Mouse (Mus musculus): Measurements from ENCODE around the gene Hapln2.
A peak's percentile ranks its signal among the peaks of the same experiment; 100 is the strongest.

Gene Hapln2

DNA sequence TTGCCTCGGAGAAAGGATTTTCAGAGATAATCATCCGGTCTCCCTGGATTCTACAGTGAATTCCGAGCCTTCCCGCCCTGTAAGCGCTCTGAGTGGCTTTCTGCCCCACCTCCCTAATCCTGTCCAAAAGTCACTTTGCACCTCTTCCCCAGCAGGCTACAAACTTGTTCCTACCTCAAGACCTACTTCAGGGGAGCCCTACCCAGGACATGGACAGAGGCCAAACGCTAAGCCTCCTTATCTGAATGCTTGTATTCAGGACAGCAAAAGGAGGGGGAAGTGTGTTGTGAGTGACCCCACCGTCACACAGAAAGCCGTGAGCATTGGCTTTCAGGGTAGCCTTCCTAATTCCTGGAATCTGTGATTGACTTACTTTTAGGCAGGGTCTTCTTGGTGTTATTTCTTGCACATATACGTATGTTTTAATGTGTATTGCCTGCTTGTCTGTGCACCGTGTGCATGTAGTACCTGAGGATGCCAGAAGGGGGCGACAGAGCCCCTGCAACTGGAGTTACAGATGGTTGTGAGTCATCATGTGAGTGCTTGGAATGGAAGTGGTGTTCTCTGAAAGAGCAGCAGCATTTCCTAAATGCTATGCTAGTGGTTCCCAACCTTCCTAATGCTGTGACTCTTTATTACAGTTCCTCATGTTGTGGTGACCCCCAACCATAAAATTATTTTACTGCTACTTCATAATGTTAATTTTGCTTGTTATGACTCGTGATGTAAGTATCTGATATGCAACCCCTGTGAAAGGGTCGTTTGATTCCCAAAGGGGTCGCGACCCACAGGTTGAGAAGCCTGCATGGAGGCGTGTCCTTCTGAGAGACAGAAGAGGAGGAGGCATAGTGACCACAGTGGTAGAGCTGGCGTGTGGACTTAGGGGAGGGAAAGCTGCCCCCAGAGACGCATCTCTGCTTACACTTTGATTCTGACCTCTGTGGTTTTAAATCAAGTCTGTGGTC lies 21.3 kb downstream of the Hapln2 start:
- DNase-seq (ENCODE audit: low read depth, low spot score) = no peak

DNA sequence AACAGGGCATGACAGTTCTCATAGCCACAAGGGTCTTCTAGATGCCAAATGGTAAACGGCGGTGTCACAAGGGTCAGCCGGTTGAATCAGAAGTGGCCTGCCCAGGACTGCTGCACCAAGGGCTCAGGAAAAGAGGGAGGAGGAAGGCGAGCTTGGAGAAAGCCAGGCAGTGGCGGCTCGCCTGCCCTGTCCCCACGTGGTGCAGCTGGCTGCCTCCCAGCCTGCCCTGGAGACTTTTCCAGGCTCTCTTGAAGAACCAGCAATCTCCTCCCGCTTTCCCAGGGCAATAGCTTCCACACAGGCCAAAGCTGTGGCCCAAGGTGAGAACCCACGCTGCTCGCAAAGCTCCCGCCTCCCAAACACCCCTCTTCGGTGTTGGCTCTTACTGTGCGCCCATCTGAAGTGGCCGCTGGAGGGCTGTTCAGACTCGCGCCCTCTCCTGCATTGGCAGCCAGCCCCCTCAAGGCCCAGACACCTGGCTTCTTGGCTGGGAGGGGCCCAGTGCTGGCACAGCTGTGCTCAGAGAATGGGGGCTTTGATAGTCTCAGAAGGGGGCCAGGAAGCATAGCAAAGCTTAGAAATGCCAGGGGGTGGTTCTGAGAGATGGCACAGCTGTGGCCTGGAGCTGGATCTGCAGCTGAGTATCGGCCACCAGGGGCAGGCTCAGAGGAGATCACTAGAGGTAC lies 24.9 kb downstream of the Hapln2 start:
- DNase-seq (ENCODE audit: low read depth, low spot score) = no peak

DNA sequence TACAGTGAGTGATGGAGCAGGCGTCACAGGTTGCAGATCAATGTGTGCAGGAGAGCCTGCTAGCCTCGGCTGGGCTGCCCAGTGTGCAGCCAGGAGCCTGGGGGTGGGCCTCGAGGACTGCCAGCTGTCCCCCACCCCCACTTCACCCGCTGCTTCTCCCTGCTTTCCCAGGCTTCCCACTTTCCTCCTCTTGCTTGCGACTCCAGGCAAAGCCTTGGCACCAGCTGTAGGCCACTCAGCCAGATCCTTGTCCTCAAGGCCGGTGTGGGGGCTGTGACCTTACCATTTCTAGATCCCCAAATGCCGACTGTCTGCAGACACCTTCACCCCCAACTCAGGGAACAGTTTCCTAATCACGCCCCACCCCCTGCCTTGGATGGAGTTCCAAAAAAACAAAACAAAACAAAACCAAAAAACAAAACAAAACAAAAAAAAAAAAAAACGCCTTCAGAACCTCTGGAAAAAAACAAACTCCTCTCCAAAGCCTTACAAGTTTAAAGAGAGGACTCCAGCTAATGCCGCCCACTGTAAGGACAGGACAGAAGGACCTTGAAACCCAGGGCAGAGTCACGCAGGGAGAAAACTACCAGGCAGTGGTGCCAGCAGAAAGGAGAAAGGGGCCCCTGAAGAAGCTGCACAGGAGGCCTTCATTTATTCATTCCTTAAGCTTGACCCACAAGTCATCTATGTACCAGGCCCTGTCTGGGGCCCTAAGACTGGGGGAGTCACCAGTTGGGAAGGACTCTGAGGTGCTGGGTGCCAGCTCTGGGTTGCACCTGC lies 26.4 kb downstream of the Hapln2 start:
- DNase-seq (ENCODE audit: low read depth, low spot score) = no peak

DNA sequence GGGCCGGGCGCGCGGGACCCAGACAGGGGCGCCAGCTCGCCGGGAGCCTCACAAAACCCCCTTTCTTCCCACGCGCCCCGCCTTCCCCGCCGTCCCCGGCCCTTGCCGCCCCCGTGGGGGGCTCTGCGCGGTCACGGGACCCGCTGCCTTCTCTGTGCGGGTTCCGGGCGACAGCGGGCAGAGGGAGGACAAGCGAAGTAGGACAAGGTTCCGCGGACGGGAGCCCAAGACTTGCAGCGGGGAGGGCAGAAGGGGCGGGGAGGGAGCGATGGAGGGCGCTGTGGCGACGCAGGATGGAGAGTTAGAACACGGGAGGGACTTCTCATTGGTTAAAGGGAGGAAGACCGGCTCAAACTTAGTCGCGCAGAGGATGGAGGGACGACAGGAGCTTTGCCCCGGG lies 27.2 kb downstream of the Hapln2 start, which contains the start of gene Bcan:
TSS of gene Bcan (minus strand) at position 50 of the 400 bp plus-strand sequence.
- no peak for DNase-seq (ENCODE audit: low read depth, low spot score)

DNA sequence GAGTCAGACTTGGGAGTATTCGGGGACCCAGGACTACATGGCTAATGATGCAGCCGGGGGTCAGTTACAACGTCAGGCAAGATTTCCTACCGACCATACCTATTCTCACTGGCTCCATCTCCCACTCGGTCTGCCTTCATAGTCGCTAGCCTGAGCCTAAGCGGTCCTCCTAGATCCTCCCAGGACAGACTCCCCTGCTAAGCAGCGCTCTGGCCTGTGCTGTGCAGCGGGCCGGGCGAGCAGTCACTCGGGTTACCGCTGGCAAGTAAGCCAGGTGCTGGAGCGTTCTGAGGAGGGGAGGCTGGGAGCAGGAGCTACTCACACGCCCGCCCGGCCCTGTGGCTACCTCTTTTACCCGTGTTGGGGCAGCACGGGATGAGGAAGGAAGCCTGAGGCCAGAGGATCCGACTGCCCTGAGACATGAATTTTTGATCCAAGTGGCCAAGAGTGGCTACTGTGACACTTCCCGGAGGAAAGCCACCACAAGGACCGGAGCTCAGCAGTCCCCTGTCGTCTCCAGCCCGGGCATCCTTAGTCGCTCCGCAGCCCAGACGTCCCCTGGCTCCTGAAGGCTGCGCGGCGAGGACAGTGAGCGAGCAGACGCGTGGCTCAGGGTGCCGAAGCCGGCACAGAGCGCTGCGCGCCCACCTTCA lies 28.0 kb downstream of the Hapln2 start:
- no peak for DNase-seq (ENCODE audit: low read depth, low spot score)

DNA sequence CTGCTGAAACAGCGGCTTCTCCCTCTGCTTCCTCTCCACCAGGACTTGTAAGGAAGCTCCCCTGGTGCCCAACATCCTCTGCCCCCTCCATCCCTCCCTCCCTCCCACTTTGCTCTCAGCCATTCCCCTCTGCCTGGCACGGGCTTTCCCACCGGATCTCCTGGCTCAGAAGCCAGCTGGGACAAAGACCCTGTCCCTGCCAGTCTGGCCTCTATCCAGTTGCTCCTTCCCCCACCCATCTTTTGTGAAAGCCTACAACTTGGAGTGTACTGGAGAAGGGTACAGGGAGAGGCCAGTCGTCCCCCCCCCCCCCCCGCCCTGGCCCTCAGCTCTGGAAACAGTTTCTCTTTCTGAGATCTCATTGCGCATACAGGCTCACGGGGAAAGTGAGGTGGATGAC lies 28.6 kb downstream of the Hapln2 start:
- no peak for DNase-seq (ENCODE audit: low read depth, low spot score)

DNA sequence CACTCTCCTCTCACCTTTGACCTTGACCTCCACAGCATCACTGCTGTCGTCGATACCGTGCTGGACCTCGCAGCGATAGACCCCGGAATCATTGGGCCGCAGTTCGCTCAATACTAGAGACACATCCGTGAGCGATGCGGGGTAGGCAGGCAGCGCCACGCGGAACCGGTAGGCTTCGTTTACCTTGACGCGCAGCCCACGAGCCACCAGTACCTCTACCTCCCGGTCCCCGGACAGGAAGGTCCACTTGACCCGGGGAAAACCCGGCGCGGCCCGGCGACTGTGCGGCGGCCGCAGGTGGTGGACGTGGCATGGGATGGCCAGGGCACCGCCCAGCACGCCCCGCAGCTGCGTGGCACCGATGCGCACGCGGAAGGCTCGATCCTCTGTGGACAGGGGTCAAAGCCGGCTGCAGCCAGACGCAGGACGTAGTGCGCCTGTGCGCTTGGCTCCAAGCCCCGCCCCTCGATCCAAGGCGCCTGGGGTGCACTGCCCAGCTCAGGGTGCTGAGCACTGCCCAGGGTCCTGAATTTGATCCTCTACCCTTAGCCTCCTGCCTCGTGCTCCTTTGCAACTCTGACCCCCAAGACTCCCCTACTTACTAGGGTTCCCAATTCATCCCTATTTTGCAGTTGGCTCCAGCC lies 30.3 kb downstream of the Hapln2 start:
- no peak for DNase-seq (ENCODE audit: low read depth, low spot score)

DNA sequence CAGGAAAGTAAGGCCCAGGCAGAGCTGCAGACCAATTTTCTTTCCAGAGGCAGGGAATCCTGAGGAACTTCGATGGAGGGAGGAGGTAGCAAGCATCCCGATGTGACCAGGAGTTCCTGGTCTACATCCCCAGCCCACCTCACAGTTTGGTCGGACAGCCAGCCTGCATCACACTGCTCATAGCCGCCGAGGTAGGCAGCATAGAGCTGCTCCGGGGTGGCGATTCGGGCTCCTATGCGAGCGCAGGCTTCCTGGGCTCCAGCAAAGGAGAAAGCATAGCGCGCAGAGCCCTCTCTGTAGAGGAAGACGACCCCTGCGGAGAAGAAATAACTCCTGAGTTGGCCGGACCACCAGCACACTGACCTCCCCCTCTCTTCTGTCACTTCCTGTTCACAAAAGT lies 31.0 kb downstream of the Hapln2 start:
- DNase-seq (ENCODE audit: low read depth, low spot score) = no peak

DNA sequence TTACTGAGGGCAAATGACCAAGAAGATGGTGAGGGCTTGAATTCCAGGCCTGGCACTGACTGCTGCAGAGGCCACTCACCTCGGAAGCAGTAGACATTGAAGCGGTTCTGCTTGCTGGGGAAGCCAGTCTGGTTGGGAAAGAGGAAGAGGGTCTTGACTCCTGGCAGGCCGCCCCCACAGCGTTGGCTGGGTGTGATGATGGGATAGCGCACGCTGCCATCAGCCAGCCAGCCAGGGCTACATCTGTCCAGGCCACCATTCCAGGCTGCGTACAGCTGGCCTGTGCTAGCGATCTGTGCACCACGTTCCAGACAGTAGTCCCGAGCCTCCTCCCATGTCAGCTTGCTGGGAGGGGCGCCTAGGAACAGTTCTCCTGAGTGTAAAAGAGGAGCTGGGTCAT lies 32.1 kb downstream of the Hapln2 start:
- no peak for DNase-seq (ENCODE audit: low read depth, low spot score)

DNA sequence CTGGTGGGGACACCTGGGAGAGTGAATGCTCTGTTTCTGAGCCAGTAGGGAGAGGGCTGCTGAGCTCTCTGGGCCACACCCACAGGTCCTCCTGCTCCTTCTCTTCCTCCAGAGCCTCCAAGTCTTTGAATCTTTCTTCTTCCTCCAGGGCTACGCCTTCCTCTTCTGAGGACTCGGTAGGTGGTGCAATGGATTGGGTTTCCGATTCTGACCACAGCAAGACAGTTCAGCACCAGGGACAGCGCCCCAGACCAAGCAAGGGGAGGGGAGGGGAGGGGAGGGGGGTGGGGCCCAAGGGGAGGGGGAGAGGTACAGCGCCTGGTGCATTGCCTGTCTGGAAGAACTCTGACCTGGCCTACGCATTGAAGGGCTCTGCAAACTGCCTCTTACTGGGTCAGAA lies 33.9 kb downstream of the Hapln2 start:
- no peak for DNase-seq (ENCODE audit: low read depth, low spot score)

DNA sequence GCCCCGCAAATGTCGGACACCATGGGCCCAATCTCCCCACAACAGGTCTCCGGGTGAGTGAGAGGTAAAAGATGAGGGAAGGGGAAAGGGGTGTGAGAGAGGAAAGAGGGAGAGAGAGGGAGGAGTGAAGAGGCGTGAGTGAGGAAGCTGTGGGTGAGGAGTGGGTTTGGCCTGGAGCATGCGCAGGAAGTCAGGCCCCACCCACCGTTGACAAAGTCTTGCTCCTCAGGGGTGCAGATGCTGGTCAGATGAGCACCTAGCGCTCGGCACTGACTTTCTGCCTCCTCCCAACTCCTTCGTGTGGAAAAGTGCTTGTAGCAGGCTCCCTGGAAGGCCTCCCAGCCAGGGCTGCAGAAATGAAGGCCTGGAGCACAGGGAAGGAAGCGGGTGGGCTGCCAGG lies 37.4 kb downstream of the Hapln2 start:
- no peak for DNase-seq (ENCODE audit: low read depth, low spot score)

DNA sequence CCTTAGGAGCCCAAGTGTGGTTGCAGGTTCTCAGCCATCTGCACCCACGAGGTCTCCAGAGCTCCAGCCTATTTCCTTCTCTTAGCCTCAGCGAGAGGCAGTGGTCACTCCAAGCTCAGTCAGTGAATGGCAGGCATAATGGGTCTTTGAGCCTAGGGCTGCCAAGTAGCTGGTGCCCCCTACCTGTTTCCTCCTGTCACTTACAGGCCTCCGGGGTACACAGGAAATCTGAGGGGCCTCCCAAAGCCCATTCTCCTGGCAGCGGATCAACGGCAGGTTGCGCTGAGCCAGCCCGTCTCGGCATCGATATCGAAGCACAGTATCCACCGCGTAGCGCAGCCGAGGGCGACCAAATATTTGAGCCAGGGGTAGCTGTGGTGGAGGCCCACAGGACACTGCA lies 39.3 kb downstream of the Hapln2 start:
- DNase-seq (ENCODE audit: low read depth, low spot score) = no peak

DNA sequence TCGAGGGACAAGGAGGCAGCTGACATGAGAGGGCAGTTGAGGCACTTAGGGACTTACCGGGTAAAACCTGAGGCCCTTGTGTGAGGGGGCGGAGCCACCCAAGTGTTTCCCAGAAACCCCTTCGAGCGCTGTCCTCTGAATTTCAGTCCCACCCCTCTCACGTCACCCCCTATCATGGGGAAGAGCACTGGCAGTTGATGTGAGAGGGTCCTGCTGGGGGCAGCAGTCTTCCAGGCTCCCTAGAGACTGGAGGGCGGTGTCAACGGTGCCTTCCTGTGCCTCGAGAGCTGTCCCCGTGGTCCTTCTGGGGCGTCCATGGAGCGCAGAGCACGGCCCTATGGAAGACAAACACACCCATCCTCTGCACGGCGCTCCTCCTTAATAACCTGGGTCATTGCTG lies 39.8 kb downstream of the Hapln2 start:
- DNase-seq (ENCODE audit: low read depth, low spot score) = no peak

DNA sequence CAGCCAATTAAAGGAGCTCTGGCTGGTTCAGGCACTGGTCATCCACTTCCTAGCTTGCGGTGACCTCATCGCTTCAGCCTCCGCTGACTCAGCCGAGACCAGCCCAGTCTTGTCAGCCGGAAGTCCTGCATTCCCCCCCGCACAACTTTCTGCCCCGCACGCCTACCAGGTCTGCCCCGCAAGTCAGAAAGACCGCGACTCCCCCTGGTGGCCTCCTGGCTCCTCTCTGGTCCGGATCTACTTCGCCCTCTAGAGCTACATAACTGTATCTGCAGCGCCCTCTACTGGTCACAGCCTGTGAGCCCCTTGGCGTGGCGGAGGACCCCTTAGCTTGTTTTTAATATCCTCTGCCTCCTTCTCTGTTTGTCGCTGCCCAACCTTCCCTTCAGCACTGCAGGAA lies 40.5 kb downstream of the Hapln2 start:
- DNase-seq (ENCODE audit: low read depth, low spot score) = peak; percentile 92

DNA sequence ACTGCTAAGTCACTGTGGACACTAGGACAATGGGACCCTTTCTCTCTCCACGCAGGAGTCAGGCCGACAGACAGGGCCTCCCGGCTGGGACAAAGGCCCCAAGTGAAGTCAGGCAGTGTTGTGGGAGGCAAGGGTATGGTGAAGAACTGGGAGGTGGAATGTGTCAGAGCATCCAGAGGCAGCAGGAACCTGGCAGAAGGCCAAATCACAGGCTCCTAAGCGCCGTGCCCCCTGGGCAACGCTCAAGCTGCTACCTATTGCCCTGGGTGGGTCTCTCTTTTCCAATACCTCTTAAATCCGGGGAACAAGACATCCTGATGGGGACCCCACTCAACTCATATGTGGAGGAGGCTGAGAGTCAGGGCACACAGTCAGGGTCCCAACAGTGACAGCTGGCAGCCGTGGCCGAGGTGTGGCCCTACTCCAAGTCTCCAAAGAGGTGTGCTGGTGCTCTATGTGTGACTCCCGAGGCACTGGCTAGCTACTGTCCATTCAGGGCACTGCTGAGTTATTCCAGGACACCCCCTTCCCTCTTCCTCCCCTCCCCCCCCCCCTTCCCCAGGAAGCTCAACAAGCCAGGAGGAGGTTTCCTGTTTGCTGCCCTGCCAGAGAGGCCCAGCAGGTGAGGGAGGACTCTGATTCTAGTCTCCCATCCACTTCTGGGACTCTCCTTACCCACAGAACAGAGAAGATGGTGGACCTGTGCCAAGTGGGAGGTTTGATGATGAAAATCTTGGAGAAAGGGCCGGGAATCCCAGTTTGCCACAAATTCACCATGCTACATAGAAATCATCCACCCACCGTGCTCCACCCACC lies 41.7 kb downstream of the Hapln2 start:
- DNase-seq (ENCODE audit: low read depth, low spot score) = no peak

DNA sequence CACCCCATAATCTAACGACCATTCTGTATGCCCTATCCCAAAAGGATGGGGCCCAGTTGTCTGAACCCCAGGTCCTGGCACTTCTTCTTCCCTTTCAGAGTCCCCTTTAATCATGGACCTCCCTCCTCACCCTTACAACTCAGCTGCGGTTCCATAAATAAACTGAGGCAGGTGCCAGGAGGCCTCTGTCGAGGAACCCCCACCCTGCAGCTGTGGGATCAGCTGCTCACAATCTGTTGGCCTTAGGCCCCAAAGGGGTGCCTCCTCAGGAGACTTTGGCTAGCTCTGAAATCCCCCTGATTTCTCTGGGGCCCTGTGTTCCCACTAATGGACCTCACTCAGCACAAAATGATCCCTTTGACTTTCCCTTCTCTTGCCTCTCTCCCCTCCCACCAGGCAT lies 43.3 kb downstream of the Hapln2 start:
- no peak for DNase-seq (ENCODE audit: low read depth, low spot score)

DNA sequence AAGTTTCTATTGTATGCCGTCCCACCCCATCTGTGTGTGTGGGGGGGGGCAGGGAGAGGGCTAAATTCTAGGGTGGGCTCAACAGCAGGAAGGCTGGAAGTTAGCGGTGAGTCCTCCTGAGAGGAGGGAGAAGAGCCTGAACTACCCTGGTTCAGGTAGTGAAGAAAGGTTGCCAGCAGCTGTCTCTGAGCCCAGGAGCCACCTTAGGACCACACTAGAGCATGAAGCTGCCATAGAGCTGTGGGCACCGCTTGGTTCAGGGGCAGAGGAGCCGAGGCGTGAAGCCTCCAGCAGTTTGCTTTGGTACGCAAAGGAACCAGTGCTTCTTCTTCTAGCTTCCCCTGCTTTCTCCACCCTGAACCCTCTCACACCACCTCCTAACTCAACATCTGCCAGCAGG lies 43.8 kb downstream of the Hapln2 start:
- no peak for DNase-seq (ENCODE audit: low read depth, low spot score)

DNA sequence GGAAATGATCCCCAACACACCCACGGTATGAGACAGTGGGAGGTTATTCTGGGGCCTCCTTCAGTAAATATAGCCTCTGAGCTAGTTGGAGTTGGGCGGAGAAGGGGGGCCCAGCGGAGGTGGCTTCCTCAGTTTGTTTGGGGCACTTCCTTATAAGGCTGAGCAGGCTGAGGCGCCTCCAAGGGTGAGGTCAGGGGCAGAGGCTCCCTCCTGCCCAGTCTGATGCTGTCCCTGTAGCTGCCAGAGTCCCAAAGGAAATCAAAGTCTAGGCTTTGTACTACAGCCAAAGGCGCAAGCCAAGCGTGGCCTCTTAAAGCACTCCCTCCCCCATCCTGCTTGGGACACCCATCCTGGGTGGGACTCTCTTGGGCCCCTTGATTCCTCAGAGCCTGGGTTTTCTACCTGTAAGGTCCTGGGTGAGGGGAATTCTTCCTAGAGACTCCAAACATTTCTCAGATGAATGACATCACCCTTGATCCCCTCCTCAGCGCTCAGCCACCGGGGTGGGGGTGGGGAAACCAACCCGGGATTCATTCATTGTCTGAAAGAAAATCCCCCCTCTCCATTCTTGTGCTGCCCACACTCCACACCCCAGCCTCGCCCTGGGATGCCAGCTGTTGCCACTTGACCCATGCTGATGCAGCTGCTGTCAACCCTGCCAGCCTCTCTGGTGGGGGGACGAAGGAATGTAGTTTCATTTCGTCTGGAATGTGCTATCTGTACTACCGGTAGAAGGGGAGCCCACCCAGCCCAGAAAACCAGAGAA lies 44.4 kb downstream of the Hapln2 start:
- DNase-seq (ENCODE audit: low read depth, low spot score) = peak; percentile 86

Data from skeletal muscle tissue, adult 2 months (tissue).